Mouse (Mus musculus) midbrain, embryonic 13.5 days (tissue): ENCODE measurements around the gene Creb3. TPM values are rescaled to one million over a fixed set of nuclear protein-coding genes. Genes with fewer than 3 reads are reported as not detected.

Experiments used
- ATAC-seq: fragments of 200-750 bp; cut with Nextera tagmentation; 2 replicates; pipeline ENCODE4 v1.8.0; 2017; ENCODE audit warnings: mild to moderate bottlenecking, moderate TSS enrichment, moderate library complexity
- H3K27ac ChIP-seq: fragments of 300-500 bp; sonication (generic); 2 replicates; pipeline ENCODE4 v1.5.1; 2015; ENCODE audit warnings: inconsistent platforms, mild to moderate bottlenecking, moderate library complexity
- H3K27me3 ChIP-seq: fragments of 300-500 bp; sonication (generic); 2 replicates; pipeline ENCODE4 v1.6.1; 2015; ENCODE audit warnings: mild to moderate bottlenecking, inconsistent platforms
- H3K36me3 ChIP-seq: fragments of 300-500 bp; sonication (generic); 2 replicates; pipeline ENCODE4 v1.6.1; 2015; ENCODE audit warnings: mild to moderate bottlenecking, inconsistent platforms
- H3K4me1 ChIP-seq: fragments of 300-500 bp; sonication (generic); replicated peaks from 2 replicates; pipeline ENCODE4 v1.6.1; 2015; ENCODE audit warnings: inconsistent platforms
- H3K4me2 ChIP-seq: fragments of 300-500 bp; sonication (generic); replicated peaks from 2 replicates; pipeline ENCODE4 v1.6.1; 2015; ENCODE audit warnings: moderate library complexity, mild to moderate bottlenecking, inconsistent platforms
- H3K4me3 ChIP-seq: fragments of 300-500 bp; sonication (generic); replicated peaks from 2 replicates; pipeline ENCODE4 v1.5.1; 2015; ENCODE audit warnings: mild to moderate bottlenecking, inconsistent platforms
- H3K9ac ChIP-seq: fragments of 300-500 bp; sonication (generic); replicated peaks from 2 replicates; pipeline ENCODE4 v1.6.1; 2015; ENCODE audit warnings: mild to moderate bottlenecking, inconsistent platforms
- H3K9me3 ChIP-seq: fragments of 300-500 bp; sonication (generic); 2 replicates; pipeline ENCODE4 v1.6.1; 2016; ENCODE audit warnings: mild to moderate bottlenecking, inconsistent platforms
- WGBS: fragments of 180-500 bp; shearing (Covaris S2); methylation state at CpG from one replicate; pipeline ENCODE4 v1.1.7; 2015; 5-methylcytosine and 5-hydroxymethylcytosine counted together
- polyA plus RNA-seq: library from polyadenylated mRNA; unstranded; fragments of >200 nt; fragmentation: Nextera tagmentation; extraction: Ambion mirVana; gene quantifications from 2 replicates; pipeline ENCODE4 v1.2.1, GENCODE M21; 2015

The Creb3 gene
- polyA plus RNA-seq, 1 experiment from 2014 or later: 80.4 TPM

DNA sequence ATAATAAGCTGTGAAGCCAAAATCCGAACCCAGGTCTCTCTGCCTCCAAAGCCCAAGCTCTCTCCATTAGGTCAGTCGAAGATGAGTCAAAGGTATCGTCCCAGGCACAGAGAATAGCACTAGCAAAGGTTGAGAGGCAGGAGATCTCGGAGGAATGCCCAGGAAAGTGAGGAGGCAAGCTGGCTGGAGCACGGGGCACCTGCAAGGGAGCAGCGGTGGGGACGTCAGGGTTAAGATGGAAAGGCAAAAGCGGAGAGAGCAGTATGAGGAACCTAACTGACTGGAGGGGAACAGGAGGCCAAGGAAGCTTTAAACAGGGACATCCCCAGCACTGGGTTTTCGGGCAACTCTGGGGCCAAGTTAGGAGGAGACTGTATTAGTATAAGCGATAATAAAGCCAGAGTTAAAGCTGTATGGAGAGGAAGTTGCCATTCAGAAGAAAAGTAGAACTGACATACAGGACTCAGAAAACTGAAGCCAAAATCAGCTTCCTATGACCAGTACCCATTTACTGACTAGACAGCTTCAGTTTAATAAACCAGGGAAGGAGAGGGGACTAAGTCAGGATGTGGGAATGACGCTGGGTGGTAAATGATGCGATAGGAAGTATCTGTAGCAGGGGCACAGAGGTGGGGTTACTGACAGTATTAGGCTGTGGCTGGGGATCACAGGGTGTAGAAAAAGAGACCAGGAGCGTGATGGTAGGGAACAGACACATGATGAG lies 2.5 kb upstream of the Creb3 start:
- Histone ChIP-seq H3K27me3 (no peaks in the 10 kb centered on the region), H3K36me3 (peaks cover 26% of the 10 kb centered on the region), H3K9ac (peak overlapping the region; percentile 96), H3K9me3 (no peaks in the 10 kb centered on the region), H3K4me1 (peaks cover 60% of the 10 kb centered on the region), H3K4me2 (peak overlapping the region; percentile 95; the same call in 1 of the 2 replicates), H3K27ac (no peak overlapping the region), H3K4me3 (0 out of 2 replicates have a peak overlapping the region, but pooled peaks have one; percentile 9)
- WGBS: 87% methylated on average over 13 of the region's 13 CpGs
- ATAC-seq: no peak

DNA sequence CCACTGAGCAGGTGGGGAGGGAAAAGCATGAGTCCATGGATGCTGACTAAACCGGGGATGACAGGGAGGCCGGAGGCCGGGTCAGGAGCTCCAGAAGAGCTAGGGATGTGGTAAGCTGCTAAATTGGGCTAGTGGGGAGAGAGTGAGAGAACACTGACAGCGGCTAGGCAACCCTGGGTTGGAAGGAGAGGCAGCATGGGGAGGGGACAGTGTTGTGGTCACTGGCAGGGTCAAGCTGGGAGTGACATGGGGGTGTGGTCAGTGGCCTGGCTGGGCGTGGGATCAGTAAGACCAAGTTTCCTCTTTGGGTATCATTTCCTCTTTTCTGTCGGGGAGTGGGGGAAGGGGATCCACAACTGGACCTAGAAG lies 1.9 kb upstream of the Creb3 start:
- no peak for ATAC-seq
- no peaks in the 10 kb centered on the region for H3K9me3 ChIP-seq
- H3K4me2 ChIP-seq: peak overlapping the region; percentile 95; the same call in 1 of the 2 replicates
- H3K27me3 ChIP-seq: no peaks in the 10 kb centered on the region
- peak overlapping the region; percentile 96 for H3K9ac ChIP-seq
- H3K4me1 ChIP-seq: peaks cover 60% of the 10 kb centered on the region
- WGBS: 74% methylated on average over 6 of the region's 6 CpGs
- peak overlapping the region; percentile 9; the same call in 1 of the 2 replicates for H3K4me3 ChIP-seq
- H3K27ac ChIP-seq: no peak overlapping the region
- H3K36me3 ChIP-seq: peaks cover 26% of the 10 kb centered on the region

DNA sequence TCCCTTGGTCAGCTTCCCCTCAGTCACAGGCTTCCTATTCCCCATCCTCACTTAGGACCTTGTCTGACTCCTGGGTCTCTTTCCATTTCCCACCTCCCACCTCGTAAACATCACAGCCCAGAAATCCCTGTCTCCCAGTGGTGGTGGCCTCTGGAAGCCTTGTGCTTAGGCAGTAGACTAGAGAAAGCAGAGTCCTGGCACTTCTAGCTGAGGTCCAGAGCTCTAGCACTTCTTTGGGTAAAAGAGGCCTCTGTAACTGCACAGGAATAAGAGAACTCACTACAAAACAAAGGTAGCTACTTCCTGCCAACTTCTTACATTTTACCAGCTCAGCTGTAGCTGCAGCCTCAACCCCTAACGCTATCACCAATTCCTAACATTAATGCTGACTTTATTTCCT lies 1.2 kb upstream of the Creb3 start:
- H3K27ac ChIP-seq: no peak overlapping the region
- 47% methylated on average over 2 of the region's 2 CpGs for WGBS

DNA sequence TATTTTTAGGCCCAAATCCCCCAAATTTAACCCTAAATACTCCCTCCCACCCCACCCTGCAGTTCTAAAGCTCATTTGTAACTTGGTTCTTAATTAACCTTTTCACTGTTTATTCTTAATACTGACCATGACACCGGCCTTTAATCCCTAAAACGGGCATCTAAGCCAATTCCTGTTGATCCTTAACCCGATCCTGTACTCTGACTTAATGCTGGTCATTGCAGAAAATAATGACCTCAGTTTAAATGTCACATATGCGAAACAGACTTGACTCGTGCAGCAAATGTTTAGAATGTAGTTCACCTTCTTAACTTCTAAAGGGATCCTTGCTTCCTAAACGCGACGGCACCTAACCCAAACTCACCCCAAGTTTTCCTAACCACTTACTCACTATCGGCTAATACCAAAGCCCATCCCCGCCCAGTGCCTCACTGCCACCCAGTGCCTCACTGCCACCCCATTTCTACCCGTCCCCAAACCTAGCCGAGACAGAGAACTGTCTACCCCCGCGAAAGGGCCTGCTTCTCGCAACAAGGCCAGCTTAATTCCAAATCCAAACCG lies 616 bp upstream of the Creb3 start:
- Histone ChIP-seq H3K4me2 (peak overlapping the region; percentile 95), H3K4me3 (peak overlapping the region; percentile 91), H3K9me3 (no peaks in the 10 kb centered on the region), H3K36me3 (peaks cover 26% of the 10 kb centered on the region), H3K9ac (peak overlapping the region; percentile 96), H3K27ac (peak overlapping the region; percentile 98), H3K4me1 (peaks cover 60% of the 10 kb centered on the region), H3K27me3 (no peaks in the 10 kb centered on the region)
- WGBS: 3% methylated on average over 16 of the region's 16 CpGs
- peak; percentile 38 for ATAC-seq

More for the DNA sequence above, 1.2 kb upstream of the Creb3 start:
- no peak for ATAC-seq
- Histone ChIP-seq H3K4me1 (peaks cover 60% of the 10 kb centered on the region), H3K9me3 (no peaks in the 10 kb centered on the region), H3K27me3 (no peaks in the 10 kb centered on the region), H3K4me3 (peak overlapping the region; percentile 91), H3K4me2 (peak overlapping the region; percentile 95), H3K9ac (peak overlapping the region; percentile 96), H3K36me3 (peaks cover 26% of the 10 kb centered on the region)

DNA sequence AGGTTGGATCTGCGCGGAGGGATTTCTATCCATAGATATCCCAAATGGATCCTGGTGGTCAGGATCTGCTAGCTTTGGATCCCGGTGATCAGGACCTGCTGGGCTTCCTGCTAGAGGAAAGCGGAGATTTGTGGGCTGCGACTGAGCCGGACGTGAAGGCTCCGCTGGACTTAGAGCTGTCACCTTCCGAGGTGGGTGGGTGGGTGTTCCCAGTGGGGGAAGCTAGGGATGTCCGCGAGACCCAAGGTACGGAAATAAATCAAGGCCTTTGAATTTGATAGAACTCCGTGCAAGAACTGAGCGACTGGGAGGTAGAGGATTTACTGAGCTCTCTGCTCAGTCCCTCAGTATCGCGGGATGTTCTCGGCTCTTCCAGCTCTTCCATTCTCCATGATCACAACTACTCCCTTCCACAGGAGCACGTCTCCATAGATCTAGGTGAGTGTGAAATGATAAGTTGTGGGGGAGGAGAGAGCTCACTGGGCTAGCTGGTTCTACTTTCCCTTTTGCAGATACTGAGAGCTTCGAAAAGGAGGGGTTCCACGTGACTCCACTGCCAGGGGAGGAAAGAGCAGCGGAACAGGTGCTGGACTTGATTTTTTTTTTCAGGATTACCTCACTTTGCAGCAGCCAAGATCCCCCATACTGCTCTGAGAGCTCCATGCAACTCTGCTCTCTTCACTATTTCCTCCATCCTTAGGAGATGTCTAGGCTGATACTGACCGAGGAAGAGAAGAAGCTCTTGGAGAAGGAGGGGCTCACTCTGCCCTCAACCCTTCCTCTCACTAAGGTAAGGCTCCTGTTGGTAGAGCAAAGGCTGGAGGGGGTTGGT lies 853 bp downstream of the Creb3 start:
- Histone ChIP-seq H3K9me3 (no peaks in the 10 kb centered on the region), H3K36me3 (peaks cover 40% of the 10 kb centered on the region), H3K27ac (peak overlapping the region; percentile 98), H3K4me2 (peak overlapping the region; percentile 95), H3K9ac (peak overlapping the region; percentile 96), H3K4me1 (peaks cover 52% of the 10 kb centered on the region), H3K4me3 (peak overlapping the region; percentile 91), H3K27me3 (no peaks in the 10 kb centered on the region)
- peak; percentile 9 for ATAC-seq
- 9% methylated on average over 22 of the region's 22 CpGs for WGBS

DNA sequence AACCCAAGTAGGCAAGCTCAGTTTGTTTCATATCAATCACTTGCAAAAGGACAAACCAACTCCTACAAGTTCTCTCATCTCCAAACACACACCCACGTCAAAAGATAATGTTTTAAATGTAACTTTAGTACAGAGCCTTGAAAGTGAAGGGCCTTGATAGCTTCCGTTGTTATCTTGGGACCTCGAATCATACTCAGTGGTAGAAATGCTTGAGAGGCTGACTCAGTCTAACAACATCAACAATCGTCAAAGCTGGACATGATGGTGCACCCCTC lies 1.4 kb downstream of the Creb3 start:
- Histone ChIP-seq H3K9ac (peak overlapping the region; percentile 96), H3K27me3 (no peaks in the 10 kb centered on the region), H3K36me3 (peaks cover 45% of the 10 kb centered on the region), H3K27ac (no peak overlapping the region), H3K4me3 (peak overlapping the region; percentile 91), H3K9me3 (no peaks in the 10 kb centered on the region), H3K4me1 (peaks cover 46% of the 10 kb centered on the region), H3K4me2 (peak overlapping the region; percentile 95)
- WGBS: 91% methylated on average over 4 of the region's 4 CpGs
- no peak for ATAC-seq

DNA sequence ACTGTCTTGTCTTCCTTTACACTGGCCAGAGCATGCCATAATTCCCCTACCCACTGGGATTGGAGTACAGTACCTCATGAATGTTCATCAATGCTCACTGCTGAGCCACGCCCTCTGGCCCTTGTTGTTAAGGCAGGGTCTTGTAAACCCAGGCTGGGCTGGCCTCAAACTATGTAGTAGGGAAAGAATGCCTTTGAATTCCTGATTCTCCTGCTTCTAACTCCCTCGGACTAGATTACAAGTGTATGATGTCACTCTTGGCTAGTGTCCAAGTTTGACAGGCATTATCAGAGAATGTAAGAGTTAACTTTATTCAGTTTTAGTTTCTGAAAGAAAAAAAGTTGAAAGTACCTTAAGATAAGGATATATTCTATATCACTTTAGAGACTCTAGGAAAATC lies 2.1 kb downstream of the Creb3 start:
- Histone ChIP-seq H3K4me1 (peaks cover 39% of the 10 kb centered on the region), H3K4me3 (no peak overlapping the region), H3K27ac (no peak overlapping the region), H3K36me3 (peaks cover 47% of the 10 kb centered on the region), H3K9ac (no peak overlapping the region), H3K4me2 (0 out of 2 replicates have a peak overlapping the region, but pooled peaks have one; percentile 11), H3K9me3 (no peaks in the 10 kb centered on the region), H3K27me3 (no peaks in the 10 kb centered on the region)
- 57% methylated on average over 2 of the region's 2 CpGs for WGBS
- ATAC-seq: no peak

DNA sequence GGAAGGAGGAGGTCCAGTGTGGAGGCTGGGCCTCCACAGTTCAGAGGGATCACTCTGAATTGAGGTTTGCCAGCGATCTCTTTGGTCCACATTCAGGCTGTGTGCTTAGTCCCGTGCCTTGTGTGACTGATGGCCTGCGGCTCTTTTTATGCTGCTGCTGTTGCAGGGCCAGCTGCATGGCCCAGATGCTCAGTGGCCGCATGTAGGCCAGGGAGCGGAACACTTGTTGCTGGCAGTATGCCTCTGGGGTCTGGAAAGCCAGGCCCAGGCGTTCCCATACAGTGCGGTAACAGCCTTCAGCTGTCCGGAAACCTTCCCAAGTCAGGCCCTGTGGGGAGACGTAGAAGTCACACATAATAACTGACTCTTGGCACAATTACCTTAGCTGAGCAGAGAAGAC lies 5.0 kb downstream of the Creb3 start:
- H3K36me3 ChIP-seq: peaks cover 77% of the 10 kb centered on the region
- H3K4me2 ChIP-seq: no peak overlapping the region
- H3K4me3 ChIP-seq: no peak overlapping the region
- no peak for ATAC-seq
- H3K27ac ChIP-seq: no peak overlapping the region
- H3K27me3 ChIP-seq: no peaks in the 10 kb centered on the region
- H3K9me3 ChIP-seq: no peaks in the 10 kb centered on the region
- H3K9ac ChIP-seq: no peak overlapping the region
- H3K4me1 ChIP-seq: peaks cover 15% of the 10 kb centered on the region
- WGBS: 97% methylated on average over 9 of the region's 9 CpGs

DNA sequence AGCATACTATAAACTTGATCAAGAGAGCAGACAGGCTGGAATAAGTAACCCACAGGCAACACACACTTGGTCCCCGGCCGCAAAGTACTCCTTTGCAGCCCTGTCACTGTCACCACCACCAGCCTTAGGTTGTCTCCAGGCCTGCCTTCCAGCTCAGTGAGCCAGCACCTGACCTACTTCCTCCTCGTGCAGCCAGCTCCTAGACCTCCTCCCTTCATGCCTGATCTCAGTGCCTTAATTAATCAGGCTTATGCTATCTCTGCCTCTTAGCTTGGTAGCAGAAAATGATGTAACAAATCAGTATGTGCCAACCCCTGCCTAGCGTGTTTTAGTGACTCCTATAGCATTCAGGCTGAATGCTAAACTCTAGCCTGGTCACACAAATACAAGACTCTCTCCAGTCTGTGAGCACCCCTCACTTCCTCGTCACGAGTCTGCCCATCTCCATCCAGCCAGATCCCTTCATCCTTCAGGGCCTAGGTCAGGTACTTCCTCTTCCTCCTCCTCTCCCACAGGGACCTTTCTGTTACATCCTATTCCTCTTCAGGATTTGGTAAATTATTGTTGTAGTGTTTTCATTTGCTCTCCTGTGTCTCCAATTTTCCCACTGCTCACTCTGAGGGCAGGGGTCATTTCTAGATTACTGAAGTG lies 9.4 kb downstream of the Creb3 start:
- Histone ChIP-seq H3K27ac (no peak overlapping the region), H3K4me2 (no peak overlapping the region), H3K27me3 (no peaks in the 10 kb centered on the region), H3K4me3 (no peak overlapping the region), H3K9me3 (no peaks in the 10 kb centered on the region), H3K4me1 (peaks cover 25% of the 10 kb centered on the region), H3K36me3 (peaks cover 79% of the 10 kb centered on the region), H3K9ac (no peak overlapping the region)
- no peak for ATAC-seq
- WGBS: 92% methylated on average over 6 of the region's 6 CpGs

DNA sequence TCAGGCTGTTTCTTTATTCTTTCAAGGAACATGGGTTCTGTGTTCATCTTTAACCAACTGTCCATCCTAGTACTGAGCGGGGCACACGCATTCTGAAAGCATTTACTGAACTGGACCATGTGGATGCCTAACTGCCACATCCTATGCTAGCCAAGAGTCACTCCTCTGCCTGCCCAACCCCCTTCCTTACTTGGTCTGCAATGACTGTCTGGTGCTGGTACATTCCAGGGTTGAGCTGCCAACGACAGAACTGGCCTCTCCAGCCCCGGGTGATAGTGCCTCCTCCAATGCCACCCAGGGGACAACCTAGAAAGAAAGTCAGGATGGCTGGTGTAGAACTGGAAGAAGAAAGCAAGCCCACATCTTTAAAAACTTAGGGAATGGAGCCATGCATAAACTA lies 11.4 kb downstream of the Creb3 start:
- Histone ChIP-seq H3K9ac (no peak overlapping the region), H3K4me3 (no peak overlapping the region), H3K4me2 (no peak overlapping the region), H3K36me3 (peaks cover 59% of the 10 kb centered on the region), H3K9me3 (no peaks in the 10 kb centered on the region), H3K27ac (no peak overlapping the region), H3K27me3 (no peaks in the 10 kb centered on the region), H3K4me1 (peaks cover 42% of the 10 kb centered on the region)
- WGBS: 95% methylated on average over 4 of the region's 4 CpGs
- ATAC-seq: no peak

DNA sequence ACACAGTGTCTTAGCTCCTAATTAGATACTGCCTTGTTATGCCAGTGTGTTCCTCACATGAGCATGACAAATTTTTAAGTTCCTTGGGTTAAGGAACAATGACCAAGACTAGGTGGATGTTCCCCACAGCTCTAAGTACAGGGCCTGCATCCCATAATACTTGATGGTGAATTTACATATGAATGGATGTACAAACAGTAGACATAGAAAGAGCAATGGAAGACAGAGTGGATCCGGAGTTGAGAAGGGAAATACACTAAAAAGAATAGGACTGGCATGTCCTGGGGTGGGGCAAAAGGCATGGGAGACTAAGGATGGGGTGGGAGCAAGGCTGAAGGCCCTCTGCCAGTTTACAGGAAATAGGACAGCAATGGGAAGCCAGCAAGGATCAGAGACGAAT lies 13.2 kb downstream of the Creb3 start:
- WGBS: 46% methylated on average over 2 of the region's 2 CpGs
- ATAC-seq: no peak
- Histone ChIP-seq H3K9me3 (no peaks in the 10 kb centered on the region), H3K9ac (peak overlapping the region; percentile 29; the same call in 1 of the 2 replicates), H3K27me3 (no peaks in the 10 kb centered on the region), H3K36me3 (peaks cover 45% of the 10 kb centered on the region), H3K4me3 (peak overlapping the region; percentile 22), H3K4me1 (peaks cover 54% of the 10 kb centered on the region), H3K27ac (no peak overlapping the region), H3K4me2 (peak overlapping the region; percentile 84)
